In genomic region chr2:17168896-17169295, GRCm38 (mm10) we compare ENCODE assay signal across 25 mouse cellular contexts.
A peak's percentile ranks its signal among the peaks of the same experiment; 100 is the strongest.
DNase-seq lines count a peak whose midpoint lies in the region; ATAC-seq and TF ChIP-seq lines count a peak whose summit lies in the region.
"Had no signal": no experiment of that assay in that cellular context is flagged by ENCODE, and none has a peak within 500 bp of the region (broad histone marks: within the 10 kb centered on the region; RNA-seq: fewer than 3 reads in every experiment).

No protein-coding gene starts in this region.

- H3K9ac ChIP-seq in ES-Bruce4 (ENCODE audit: low read depth, poor library complexity, severe bottlenecking) = no peak overlapping the region
- no peak overlapping the region for H3K9ac ChIP-seq in ES-E14 (ENCODE audit: insufficient read depth, low read depth, low read length, poor library complexity, severe bottlenecking)
- no peak overlapping the region for H3K9ac ChIP-seq in kidney, embryonic 14.5 days (ENCODE audit: low read depth, low read length)
- H3K9ac ChIP-seq: embryonic facial prominence, embryonic 13.5 days; embryonic facial prominence, embryonic 15.5 days; forebrain, embryonic 12.5 days had no signal

- no peak overlapping the region for H3K4me3 ChIP-seq in ES-Bruce4 (ENCODE audit: low read depth, low read length)
- H3K4me3 ChIP-seq in ES-E14 (ENCODE audit: insufficient read depth in 1 of 2, low read depth in 1 of 2, low read length in 2 of 2, poor library complexity in 1 of 2, severe bottlenecking in 1 of 2) = no peak overlapping the region
- H3K4me3 ChIP-seq in kidney, embryonic 14.5 days (ENCODE audit: low read length) = no peak overlapping the region
- H3K4me3 ChIP-seq: embryonic facial prominence, embryonic 13.5 days; embryonic facial prominence, embryonic 15.5 days; erythroblast, embryonic 14.5 days; forebrain, embryonic 10.5 days; forebrain, embryonic 12.5 days had no signal

- no peak for TF ChIP-seq EP300 in ES-Bruce4 (IDR thresholded peaks at IDR 0.05; ENCODE audit: insufficient read depth, low read depth, low read length)

- H3K27me3 ChIP-seq in ES-Bruce4 (ENCODE audit: control insufficient read depth, insufficient read depth, low read length, poor library complexity, severe bottlenecking) = no peaks in the 10 kb centered on the region
- H3K27me3 ChIP-seq in kidney, embryonic 14.5 days (ENCODE audit: control insufficient read depth, insufficient read depth, low read length) = no peaks in the 10 kb centered on the region
- H3K27me3 ChIP-seq: CH12.LX; embryonic facial prominence, embryonic 13.5 days; embryonic facial prominence, embryonic 15.5 days; forebrain, embryonic 12.5 days had no signal

- H3K4me1 ChIP-seq in ES-Bruce4 (ENCODE audit: control insufficient read depth, insufficient read depth, low read length) (no peaks in the 10 kb centered on the region), ES-E14 (ENCODE audit: control insufficient read depth in 2 of 2, insufficient read depth in 2 of 2, low read length in 2 of 2, poor library complexity in 1 of 2) (0 out of 4 replicates have a peak, but pooled peaks cover 0 to 2% of the 10 kb centered on the region in 2 experiments)
- no peaks in the 10 kb centered on the region for H3K4me1 ChIP-seq in kidney, embryonic 14.5 days (ENCODE audit: control insufficient read depth, insufficient read depth, low read length)
- H3K4me1 ChIP-seq: embryonic facial prominence, embryonic 13.5 days; embryonic facial prominence, embryonic 15.5 days; forebrain, embryonic 10.5 days; forebrain, embryonic 12.5 days had no signal

- no peak overlapping the region for H3K4me2 ChIP-seq in kidney, embryonic 14.5 days (replicated peaks; ENCODE audit: low read depth, low read length)
- H3K4me2 ChIP-seq: embryonic facial prominence, embryonic 13.5 days; embryonic facial prominence, embryonic 15.5 days; forebrain, embryonic 12.5 days had no signal

- no peak for TF ChIP-seq POLR2A in ES-Bruce4 (IDR thresholded peaks at IDR 0.05; ENCODE audit: insufficient read depth, low read length)

- no peaks in the 10 kb centered on the region for H3K9me3 ChIP-seq in ES-Bruce4 (replicated peaks; ENCODE audit: control insufficient read depth, insufficient read depth, low read length, poor library complexity, severe bottlenecking)
- no peaks in the 10 kb centered on the region for H3K9me3 ChIP-seq in ES-E14 (ENCODE audit: control insufficient read depth, insufficient read depth, low read depth, low read length)
- H3K9me3 ChIP-seq in kidney, embryonic 14.5 days (ENCODE audit: control insufficient read depth, low read length) = no peaks in the 10 kb centered on the region
- H3K9me3 ChIP-seq: embryonic facial prominence, embryonic 13.5 days; embryonic facial prominence, embryonic 15.5 days; forebrain, embryonic 10.5 days; forebrain, embryonic 12.5 days had no signal

- DNase-seq in ES-E14 (ENCODE audit: low read depth, low spot score) (peak; percentile 24), ZHBTc4 (ENCODE audit: low read depth, low spot score) (peak; percentile 44)
- no peak for DNase-seq in lung, postnatal 4 days
- DNase-seq: adrenal gland, adult 2 months; adrenal gland, postnatal 10 days; adrenal gland, postnatal 25 days; B cell, adult 2 months; cerebellum, adult 11 months; cerebellum, adult 18-20 months; cerebellum, adult 8-10 months; cerebellum, adult 9-11 months; cerebellum, postnatal 14 days; cerebellum, postnatal 36 days; embryo, embryonic 11 days had no signal

- H3K36me3 ChIP-seq in ES-Bruce4 (ENCODE audit: control insufficient read depth, insufficient read depth, low read length, poor library complexity, severe bottlenecking) (no peaks in the 10 kb centered on the region), ES-E14 (ENCODE audit: control insufficient read depth, insufficient read depth, low read length, poor library complexity, severe bottlenecking) (0 out of 2 replicates have a peak, but pooled peaks cover 2% of the 10 kb centered on the region)
- no peaks in the 10 kb centered on the region for H3K36me3 ChIP-seq in kidney, embryonic 14.5 days (ENCODE audit: control insufficient read depth, insufficient read depth, low read length)
- H3K36me3 ChIP-seq: embryonic facial prominence, embryonic 13.5 days; embryonic facial prominence, embryonic 15.5 days; forebrain, embryonic 10.5 days; forebrain, embryonic 12.5 days had no signal

- peak overlapping the region; percentile 36; the same call in 1 of the 2 replicates for H3K27ac ChIP-seq in ES-Bruce4 (ENCODE audit: insufficient read depth, low read length)
- no peak overlapping the region for H3K27ac ChIP-seq in ES-E14 (ENCODE audit: insufficient read depth, low read depth, low read length, poor library complexity, severe bottlenecking)
- no peak overlapping the region for H3K27ac ChIP-seq in kidney, embryonic 14.5 days (ENCODE audit: low read depth, low read length)
- H3K27ac ChIP-seq: embryonic facial prominence, embryonic 13.5 days; embryonic facial prominence, embryonic 15.5 days; forebrain, embryonic 10.5 days; forebrain, embryonic 12.5 days had no signal

- no peak for TF ChIP-seq CTCF in ES-Bruce4 (IDR thresholded peaks at IDR 0.05; ENCODE audit: low read depth, low read length)

- WGBS in kidney, embryonic 14.5 days = 92% methylated on average over 6 of the region's 6 CpGs

- no peak for ATAC-seq in kidney, embryonic 14.5 days (ENCODE audit: low FRiP score, low TSS enrichment)
- ATAC-seq: CD4-positive, CD25-positive, alpha-beta regulatory T cell, adult 4 months; forebrain, embryonic 14.5 days; forebrain, embryonic 16.5 days had no signal

- in situ Hi-C loops in ES-E14 (cut with MboI; ENCODE audit: low sequenced_read_pairs in 2 of 2, unreplicated experiment in 2 of 2) = no loop called here

TF ChIP-seq in ES-E14, 5 proteins besides CTCF, POLR2A, EP300 and RAD21:
- TF ChIP-seq CHD2 (IDR thresholded peaks at IDR 0.05; ENCODE audit: low read depth, low read length) (no peak), ZNF384 (IDR thresholded peaks at IDR 0.05; ENCODE audit: low read depth, low read length) (no peak), MAFK (IDR thresholded peaks at IDR 0.05; ENCODE audit: insufficient read depth, low read depth, low read length) (no peak), HCFC1 (IDR thresholded peaks at IDR 0.05; ENCODE audit: borderline replicate concordance, insufficient read depth, low read length) (no peak), ZC3H11A (IDR thresholded peaks at IDR 0.05; ENCODE audit: borderline replicate concordance, low read depth, low read length) (no peak)

Comparison
In these comparisons a context has a peak if more than half of its experiments do, and no peak if none do; other contexts are left out.
1. DNase-seq: peak in ES-E14 (single experiment) and ZHBTc4 (single experiment); none in lung, postnatal 4 days (0 of 2).